ENCODE assay signal across 12 mouse cellular contexts in genomic region chr10:96630110-96630509, GRCm38 (mm10).
"Had no signal": no experiment of that assay in that cellular context is flagged by ENCODE, and none has a peak within 500 bp of the region (broad histone marks: within the 10 kb centered on the region; RNA-seq: fewer than 3 reads in every experiment).

No protein-coding gene starts in this region.

- H3K4me3 ChIP-seq: limb, embryonic 13.5 days; midbrain, embryonic 13.5 days had no signal

- DNase-seq: kidney, adult 8-10 months; kidney, postnatal 36 days; layer of hippocampus, adult 9-11 months; left cerebral cortex, postnatal 4 days; lung, adult 18-20 months; right cerebral cortex, adult 18-20 months; right cerebral cortex, postnatal 25 days; thymus, adult 18-20 months; thymus, postnatal 14 days had no signal

- H3K27ac ChIP-seq: limb, embryonic 13.5 days; liver, embryonic 14.5 days; midbrain, embryonic 13.5 days had no signal

- H3K27me3 ChIP-seq: limb, embryonic 13.5 days; midbrain, embryonic 13.5 days had no signal
